Mouse (Mus musculus) heart, embryonic 10.5 days (tissue): ENCODE measurements around the gene Map4k5. TPM values are rescaled to one million over a fixed set of nuclear protein-coding genes. Genes with fewer than 3 reads are reported as not detected.

Experiments used
- DNase-seq: peaks from one replicate; pipeline ENCODE4 v3.0.0-alpha.2; 2017; ENCODE audit warnings: low spot score
- H3K27ac ChIP-seq: fragments of 300-500 bp; sonication (generic); 2 replicates; pipeline ENCODE4 v1.5.1; 2016; ENCODE audit warnings: mild to moderate bottlenecking
- H3K27me3 ChIP-seq: fragments of 300-500 bp; sonication (generic); 2 replicates; pipeline ENCODE4 v1.6.1; 2016; ENCODE audit warnings: mild to moderate bottlenecking; ENCODE audit not compliant: poor library complexity, insufficient read depth, severe bottlenecking
- H3K36me3 ChIP-seq: fragments of 300-500 bp; sonication (generic); 2 replicates; pipeline ENCODE4 v1.6.1; 2016; ENCODE audit warnings: mild to moderate bottlenecking, moderate library complexity
- H3K4me1 ChIP-seq: fragments of 300-500 bp; sonication (generic); 2 replicates; pipeline ENCODE4 v1.6.1; 2016; ENCODE audit warnings: mild to moderate bottlenecking
- H3K4me3 ChIP-seq: fragments of 300-500 bp; sonication (generic); 2 replicates; pipeline ENCODE4 v1.5.1; 2016; ENCODE audit warnings: mild to moderate bottlenecking, moderate library complexity
- H3K9me3 ChIP-seq: fragments of 300-500 bp; sonication (generic); 2 replicates; pipeline ENCODE4 v1.6.1; 2016; ENCODE audit warnings: mild to moderate bottlenecking, moderate library complexity
- WGBS: fragments of 180-500 bp; shearing (Covaris S2); methylation state at CpG from one replicate; pipeline ENCODE4 v1.1.7; 2016; 5-methylcytosine and 5-hydroxymethylcytosine counted together
- polyA plus RNA-seq: library from polyadenylated mRNA; unstranded; fragments of >200 nt; fragmentation: Nextera tagmentation; extraction: Ambion mirVana; gene quantifications from 2 replicates; pipeline ENCODE4 v1.2.1, GENCODE M21; 2016

The Map4k5 gene
- polyA plus RNA-seq, 1 experiment from 2014 or later = 32.3 TPM

- Histone ChIP-seq H3K4me3 (peak overlapping the region; percentile 52), H3K27ac (peak overlapping the region; percentile 1)
Observed at GRCm38 (mm10) chr12:69907667-69908510, 14.9 kb upstream of the Map4k5 start.

GRCm38 (mm10) chr12:69904991-69905390, 12.0 kb upstream of the Map4k5 start:
- no peak overlapping the region for H3K4me3 ChIP-seq
- H3K9me3 ChIP-seq = no peaks in the 10 kb centered on the region
- H3K27me3 ChIP-seq = no peaks in the 10 kb centered on the region
- no peaks in the 10 kb centered on the region for H3K36me3 ChIP-seq
- DNase-seq = no peak
- WGBS = 69% methylated on average over 2 of the region's 2 CpGs
- peaks cover 13% of the 10 kb centered on the region for H3K4me1 ChIP-seq
- no peak overlapping the region for H3K27ac ChIP-seq

More at GRCm38 (mm10) chr12:69907667-69908510, 14.9 kb upstream of the Map4k5 start:
- 3% methylated on average over 30 of the region's 30 CpGs for WGBS
- Histone ChIP-seq H3K9me3 (no peaks in the 10 kb centered on the region), H3K36me3 (no peaks in the 10 kb centered on the region), H3K4me1 (peaks cover 13% of the 10 kb centered on the region), H3K27me3 (no peaks in the 10 kb centered on the region)
- DNase-seq = peak; percentile 87

GRCm38 (mm10) chr12:69898119-69898518, 5.1 kb upstream of the Map4k5 start:
- Histone ChIP-seq H3K9me3 (no peaks in the 10 kb centered on the region), H3K27ac (no peak overlapping the region), H3K27me3 (no peaks in the 10 kb centered on the region), H3K4me3 (no peak overlapping the region), H3K4me1 (peaks cover 11% of the 10 kb centered on the region; the same call in 1 of the 2 replicates), H3K36me3 (no peaks in the 10 kb centered on the region)
- WGBS = 42% methylated on average over 4 of the region's 4 CpGs
- DNase-seq = no peak

DNA sequence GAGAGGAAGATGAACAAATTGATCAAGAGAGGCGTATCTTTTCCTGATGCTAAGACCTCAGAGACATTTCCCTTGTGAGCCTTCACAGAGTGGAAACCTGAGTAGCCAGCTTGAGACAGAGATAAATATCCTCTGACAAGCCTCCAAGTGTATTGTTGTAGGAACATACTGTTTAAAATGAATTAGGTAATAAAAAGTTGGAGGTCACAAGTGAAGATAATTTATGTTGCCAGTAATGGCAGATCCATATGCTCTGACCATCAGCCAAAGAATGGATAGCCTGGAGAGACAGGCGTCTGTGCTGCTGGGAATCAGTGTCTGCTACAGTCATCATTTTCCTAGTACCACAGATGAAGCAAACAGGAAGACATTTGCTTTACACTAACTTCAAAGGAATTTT, 2.0 kb upstream of the Map4k5 start:
- H3K36me3 ChIP-seq = no peaks in the 10 kb centered on the region
- no peak overlapping the region for H3K4me3 ChIP-seq
- no peaks in the 10 kb centered on the region for H3K27me3 ChIP-seq
- peaks cover 26% of the 10 kb centered on the region for H3K4me1 ChIP-seq
- 61% methylated on average over 2 of the region's 2 CpGs for WGBS
- no peaks in the 10 kb centered on the region for H3K9me3 ChIP-seq
- H3K27ac ChIP-seq = no peak overlapping the region
- DNase-seq = no peak

DNA sequence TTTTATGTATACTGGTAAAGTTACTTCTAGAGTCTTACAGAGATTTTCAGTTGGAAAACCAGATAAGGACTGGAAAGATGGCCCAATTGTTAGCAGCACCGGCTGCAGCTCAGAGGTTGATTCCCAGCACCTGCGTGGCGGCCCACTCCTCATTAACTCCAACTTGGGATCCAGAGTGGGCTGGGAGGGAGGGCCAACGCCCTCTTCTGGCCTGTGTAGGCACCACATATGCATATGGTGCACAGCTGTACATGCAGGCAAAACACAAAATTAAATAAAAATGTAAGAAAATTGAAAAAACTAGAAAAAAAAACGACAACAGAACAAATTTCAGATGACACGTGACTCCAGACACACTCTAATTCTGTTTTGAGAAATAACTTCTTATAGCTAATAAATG, 927 bp upstream of the Map4k5 start:
- Histone ChIP-seq H3K4me3 (no peak overlapping the region), H3K4me1 (peaks cover 30% of the 10 kb centered on the region), H3K27me3 (no peaks in the 10 kb centered on the region), H3K9me3 (no peaks in the 10 kb centered on the region), H3K27ac (no peak overlapping the region), H3K36me3 (no peaks in the 10 kb centered on the region)
- no peak for DNase-seq
- 59% methylated on average over 6 of the region's 6 CpGs for WGBS

DNA sequence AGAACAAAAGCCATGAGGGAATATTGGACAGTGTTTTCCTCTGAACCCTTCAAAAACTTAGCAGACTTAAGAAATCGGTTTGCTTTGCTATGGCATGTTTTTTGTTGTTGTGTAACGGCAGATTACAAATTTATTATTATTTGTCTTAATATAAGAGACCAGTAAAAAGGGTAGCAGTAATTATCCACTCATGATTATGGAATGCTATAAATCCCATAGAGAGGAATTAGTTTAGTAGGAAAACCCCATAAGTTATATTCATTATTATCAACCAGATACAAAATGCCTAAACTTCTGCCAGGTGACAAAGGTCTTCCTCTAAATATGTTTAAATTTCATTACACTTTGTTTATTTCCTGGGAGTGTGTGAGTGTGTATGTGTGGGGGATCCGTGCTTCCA, 1.3 kb downstream of the Map4k5 start:
- peak overlapping the region; percentile 100 for H3K27ac ChIP-seq
- peaks cover 7% of the 10 kb centered on the region for H3K36me3 ChIP-seq
- no peaks in the 10 kb centered on the region for H3K27me3 ChIP-seq
- no peaks in the 10 kb centered on the region for H3K9me3 ChIP-seq
- H3K4me3 ChIP-seq = peak overlapping the region; percentile 97
- 45% methylated on average over 3 of the region's 3 CpGs for WGBS
- peaks cover 29% of the 10 kb centered on the region for H3K4me1 ChIP-seq
- DNase-seq = no peak

DNA sequence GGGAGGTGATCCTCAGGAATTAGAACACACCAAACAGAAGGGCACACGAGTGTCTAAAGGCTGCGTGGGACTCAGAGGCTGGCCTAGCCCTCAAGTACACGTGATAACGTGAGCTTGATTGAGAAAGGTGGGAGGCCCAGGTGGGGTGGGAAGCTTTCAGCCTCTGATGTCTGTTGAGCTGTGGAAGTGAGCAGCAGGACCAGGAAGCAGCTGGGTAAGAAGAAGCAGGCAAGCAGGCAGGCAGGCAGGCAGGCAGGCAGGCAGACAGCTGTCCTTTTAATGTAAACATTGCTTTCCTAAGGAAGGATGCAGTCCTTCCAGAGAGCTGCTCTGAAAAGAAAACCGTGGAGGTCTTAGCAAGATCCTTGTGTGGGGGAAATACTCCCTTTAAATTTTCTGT, 2.5 kb downstream of the Map4k5 start:
- 14% methylated on average over 5 of the region's 5 CpGs for WGBS
- peak; percentile 83 for DNase-seq
- Histone ChIP-seq H3K4me3 (peak overlapping the region; percentile 97; the same call in 1 of the 2 replicates), H3K4me1 (peaks cover 29% of the 10 kb centered on the region), H3K27ac (peak overlapping the region; percentile 71; the same call in 1 of the 2 replicates), H3K36me3 (peaks cover 9% of the 10 kb centered on the region), H3K27me3 (no peaks in the 10 kb centered on the region), H3K9me3 (no peaks in the 10 kb centered on the region)

DNA sequence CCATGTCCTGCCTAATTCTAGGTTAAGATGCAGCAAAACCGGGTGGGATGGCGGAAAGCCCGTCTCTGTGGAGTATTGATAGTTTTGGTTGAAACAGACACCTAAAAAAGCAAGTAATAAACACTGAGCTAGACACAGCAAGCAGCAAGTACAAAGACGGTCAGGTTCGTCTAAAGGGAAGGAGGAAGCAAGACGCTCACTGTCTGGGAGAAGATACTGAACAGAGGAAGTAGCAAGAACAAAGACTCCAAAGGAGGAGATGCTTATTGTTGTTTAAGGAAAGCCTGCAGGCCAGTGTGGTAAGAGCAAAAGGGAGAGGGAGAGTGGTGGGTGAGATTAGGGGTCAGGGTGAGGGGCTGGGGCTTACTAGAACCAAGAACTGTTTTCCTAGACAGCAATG, 2.9 kb downstream of the Map4k5 start:
- Histone ChIP-seq H3K27ac (peak overlapping the region; percentile 71; the same call in 1 of the 2 replicates), H3K4me1 (peaks cover 29% of the 10 kb centered on the region), H3K36me3 (peaks cover 9% of the 10 kb centered on the region), H3K4me3 (peak overlapping the region; percentile 97; the same call in 1 of the 2 replicates), H3K27me3 (no peaks in the 10 kb centered on the region), H3K9me3 (no peaks in the 10 kb centered on the region)
- WGBS = 51% methylated on average over 6 of the region's 6 CpGs
- DNase-seq = no peak

GRCm38 (mm10) chr12:69888345-69888744, 4.7 kb downstream of the Map4k5 start:
- 83% methylated on average over 1 of the region's 1 CpGs for WGBS
- DNase-seq = no peak
- Histone ChIP-seq H3K27me3 (no peaks in the 10 kb centered on the region), H3K4me3 (no peak overlapping the region), H3K9me3 (no peaks in the 10 kb centered on the region), H3K36me3 (peaks cover 13% of the 10 kb centered on the region), H3K27ac (no peak overlapping the region), H3K4me1 (peaks cover 26% of the 10 kb centered on the region)

GRCm38 (mm10) chr12:69887776-69888175, 5.2 kb downstream of the Map4k5 start:
- no peaks in the 10 kb centered on the region for H3K27me3 ChIP-seq
- H3K4me1 ChIP-seq = peaks cover 24% of the 10 kb centered on the region
- WGBS = 76% methylated on average over 6 of the region's 6 CpGs
- no peak overlapping the region for H3K27ac ChIP-seq
- no peaks in the 10 kb centered on the region for H3K9me3 ChIP-seq
- no peak overlapping the region for H3K4me3 ChIP-seq
- DNase-seq = no peak
- peaks cover 13% of the 10 kb centered on the region for H3K36me3 ChIP-seq

GRCm38 (mm10) chr12:69885170-69885923, 7.7 kb downstream of the Map4k5 start:
- H3K36me3 ChIP-seq = peaks cover 13% of the 10 kb centered on the region
- no peak for DNase-seq
- 94% methylated on average over 5 of the region's 5 CpGs for WGBS
- no peak overlapping the region for H3K4me3 ChIP-seq
- H3K27ac ChIP-seq = no peak overlapping the region
- peaks cover 22% of the 10 kb centered on the region for H3K4me1 ChIP-seq
- H3K9me3 ChIP-seq = no peaks in the 10 kb centered on the region
- H3K27me3 ChIP-seq = no peaks in the 10 kb centered on the region

GRCm38 (mm10) chr12:69884053-69884452, 8.9 kb downstream of the Map4k5 start:
- DNase-seq = no peak
- Histone ChIP-seq H3K4me1 (peaks cover 25% of the 10 kb centered on the region), H3K9me3 (no peaks in the 10 kb centered on the region), H3K36me3 (peaks cover 13% of the 10 kb centered on the region), H3K4me3 (no peak overlapping the region), H3K27ac (no peak overlapping the region), H3K27me3 (no peaks in the 10 kb centered on the region)
- WGBS = 96% methylated on average over 5 of the region's 5 CpGs
